Mouse (Mus musculus) heart, embryonic 13.5 days (tissue): Measurements from ENCODE around the gene Btg3. TPM values are rescaled to one million over a fixed set of nuclear protein-coding genes. Genes with fewer than 3 reads are reported as not detected.
A peak's percentile ranks its signal among the peaks of the same experiment; 100 is the strongest.

Experiments used
- ATAC-seq: fragments of 200-750 bp; cut with Nextera tagmentation; 2 replicates; pipeline ENCODE4 v1.8.0; 2017; ENCODE audit warnings: moderate TSS enrichment; ENCODE audit not compliant: insufficient number of reproducible peaks, low FRiP score, low TSS enrichment; ENCODE audit errors: extremely low read depth
- H3K27ac ChIP-seq: fragments of 300-500 bp; sonication (generic); replicated peaks from 2 replicates; pipeline ENCODE4 v1.5.1; 2015; ENCODE audit warnings: moderate library complexity, mild to moderate bottlenecking, inconsistent platforms
- H3K27me3 ChIP-seq: fragments of 300-500 bp; sonication (generic); replicated peaks from 2 replicates; pipeline ENCODE4 v1.6.1; 2015; ENCODE audit warnings: mild to moderate bottlenecking, inconsistent platforms
- H3K36me3 ChIP-seq: fragments of 300-500 bp; sonication (generic); 2 replicates; pipeline ENCODE4 v1.6.1; 2015; ENCODE audit warnings: mild to moderate bottlenecking, inconsistent platforms
- H3K4me1 ChIP-seq: fragments of 300-500 bp; sonication (generic); 2 replicates; pipeline ENCODE4 v1.6.1; 2015; ENCODE audit warnings: inconsistent platforms
- H3K4me2 ChIP-seq: fragments of 300-500 bp; sonication (generic); 2 replicates; pipeline ENCODE4 v1.6.1; 2015; ENCODE audit warnings: inconsistent platforms, mild to moderate bottlenecking, moderate library complexity
- H3K4me3 ChIP-seq: fragments of 300-500 bp; sonication (generic); 2 replicates; pipeline ENCODE4 v1.5.1; 2015; ENCODE audit warnings: moderate library complexity, mild to moderate bottlenecking, inconsistent platforms
- H3K9ac ChIP-seq: fragments of 300-500 bp; sonication (generic); 2 replicates; pipeline ENCODE4 v1.6.1; 2015; ENCODE audit warnings: inconsistent platforms, mild to moderate bottlenecking, moderate library complexity
- H3K9me3 ChIP-seq: fragments of 300-500 bp; sonication (generic); 2 replicates; pipeline ENCODE4 v1.6.1; 2016; ENCODE audit warnings: inconsistent platforms
- WGBS: fragments of 180-500 bp; shearing (Covaris S2); methylation state at CpG from one replicate; pipeline ENCODE4 v1.1.7; 2015; ENCODE audit warnings: mixed read lengths; 5-methylcytosine and 5-hydroxymethylcytosine counted together
- polyA plus RNA-seq: library from polyadenylated mRNA; unstranded; fragments of >200 nt; fragmentation: Nextera tagmentation; extraction: Ambion mirVana; gene quantifications from 2 replicates; pipeline ENCODE4 v1.2.1, GENCODE M21; 2015

Btg3 gene
- 64.5 and 76.0 TPM in 2 replicates for polyA plus RNA-seq

GRCm38 (mm10) chr16:78376745-78377570 lies at the start of gene Btg3:
Gene Btg3, minus strand, starts transcription at chr16:78377192.
- Histone ChIP-seq H3K4me2 (peak within 1 kb of the TSS; percentile 83), H3K36me3 (peaks cover 11% of the 10 kb centered on the region), H3K4me3 (peak within 1 kb of the TSS; percentile 96), H3K4me1 (peaks cover 19% of the 10 kb centered on the region), H3K9me3 (no peaks in the 10 kb centered on the region), H3K27me3 (no peaks in the 10 kb centered on the region), H3K9ac (peak within 1 kb of the TSS; percentile 98), H3K27ac (peak within 1 kb of the TSS; percentile 85)
- WGBS, result 2% methylated on average over 40 of the region's 57 CpGs
- peak; percentile 95 for ATAC-seq

GRCm38 (mm10) chr16:78417733-78418132 lies 40.7 kb upstream of the Btg3 start:
- no peak overlapping the region for H3K9ac ChIP-seq
- 37% methylated on average over 10 of the region's 10 CpGs for WGBS

GRCm38 (mm10) chr16:78416500-78416899 lies 39.5 kb upstream of the Btg3 start:
- Histone ChIP-seq H3K4me3 (no peak overlapping the region), H3K4me2 (no peak overlapping the region), H3K4me1 (no peaks in the 10 kb centered on the region), H3K27ac (no peak overlapping the region), H3K27me3 (0 out of 2 replicates have a peak, but pooled peaks cover 5% of the 10 kb centered on the region), H3K36me3 (no peaks in the 10 kb centered on the region), H3K9me3 (no peaks in the 10 kb centered on the region), H3K9ac (no peak overlapping the region)
- ATAC-seq, result no peak
- WGBS, result 5% methylated on average over 3 of the region's 3 CpGs

More at GRCm38 (mm10) chr16:78417733-78418132, 40.7 kb upstream of the Btg3 start:
- Histone ChIP-seq H3K4me3 (no peak overlapping the region), H3K36me3 (no peaks in the 10 kb centered on the region), H3K27ac (no peak overlapping the region), H3K4me2 (no peak overlapping the region), H3K9me3 (no peaks in the 10 kb centered on the region), H3K4me1 (no peaks in the 10 kb centered on the region), H3K27me3 (0 out of 2 replicates have a peak, but pooled peaks cover 5% of the 10 kb centered on the region)
- no peak for ATAC-seq

- Histone ChIP-seq H3K27ac (no peak overlapping the region), H3K36me3 (no peaks in the 10 kb centered on the region), H3K4me1 (no peaks in the 10 kb centered on the region), H3K27me3 (no peaks in the 10 kb centered on the region), H3K4me3 (no peak overlapping the region), H3K9ac (no peak overlapping the region), H3K9me3 (no peaks in the 10 kb centered on the region), H3K4me2 (no peak overlapping the region)
- no peak for ATAC-seq
- 80% methylated on average over 10 of the region's 10 CpGs for WGBS
Measured at GRCm38 (mm10) chr16:78409991-78410390, 33.0 kb upstream of the Btg3 start.

GRCm38 (mm10) chr16:78407855-78408254 lies 30.9 kb upstream of the Btg3 start:
- no peak overlapping the region for H3K9ac ChIP-seq
- H3K36me3 ChIP-seq, result no peaks in the 10 kb centered on the region
- no peak for ATAC-seq
- H3K27me3 ChIP-seq, result no peaks in the 10 kb centered on the region
- 80% methylated on average over 6 of the region's 6 CpGs for WGBS
- H3K27ac ChIP-seq, result no peak overlapping the region
- no peak overlapping the region for H3K4me2 ChIP-seq
- H3K4me3 ChIP-seq, result no peak overlapping the region
- no peaks in the 10 kb centered on the region for H3K9me3 ChIP-seq
- no peaks in the 10 kb centered on the region for H3K4me1 ChIP-seq

- Histone ChIP-seq H3K9me3 (no peaks in the 10 kb centered on the region), H3K36me3 (no peaks in the 10 kb centered on the region), H3K9ac (no peak overlapping the region), H3K4me1 (peaks cover 7% of the 10 kb centered on the region), H3K4me2 (no peak overlapping the region), H3K4me3 (no peak overlapping the region), H3K27ac (no peak overlapping the region), H3K27me3 (no peaks in the 10 kb centered on the region)
- ATAC-seq, result no peak
- WGBS, result 58% methylated on average over 2 of the region's 2 CpGs
Measured at GRCm38 (mm10) chr16:78406657-78407056, 29.7 kb upstream of the Btg3 start.

GRCm38 (mm10) chr16:78402316-78402715 lies 25.3 kb upstream of the Btg3 start:
- H3K27ac ChIP-seq, result no peak overlapping the region
- no peaks in the 10 kb centered on the region for H3K27me3 ChIP-seq
- no peaks in the 10 kb centered on the region for H3K36me3 ChIP-seq
- ATAC-seq, result no peak; the same call in 1 of the 2 replicates
- H3K4me2 ChIP-seq, result no peak overlapping the region
- H3K9ac ChIP-seq, result no peak overlapping the region
- 8% methylated on average over 2 of the region's 2 CpGs for WGBS
- H3K4me3 ChIP-seq, result no peak overlapping the region
- no peaks in the 10 kb centered on the region for H3K9me3 ChIP-seq
- peaks cover 19% of the 10 kb centered on the region for H3K4me1 ChIP-seq

- Histone ChIP-seq H3K4me2 (no peak overlapping the region), H3K4me1 (peaks cover 22% of the 10 kb centered on the region), H3K27ac (no peak overlapping the region), H3K27me3 (no peaks in the 10 kb centered on the region), H3K9ac (no peak overlapping the region), H3K9me3 (no peaks in the 10 kb centered on the region), H3K4me3 (no peak overlapping the region), H3K36me3 (no peaks in the 10 kb centered on the region)
- WGBS, result 69% methylated on average over 3 of the region's 3 CpGs
- no peak for ATAC-seq
Measured at GRCm38 (mm10) chr16:78399423-78399822, 22.4 kb upstream of the Btg3 start.

- Histone ChIP-seq H3K27ac (no peak overlapping the region), H3K4me1 (peaks cover 22% of the 10 kb centered on the region), H3K9ac (no peak overlapping the region), H3K4me2 (no peak overlapping the region), H3K4me3 (no peak overlapping the region), H3K27me3 (no peaks in the 10 kb centered on the region), H3K36me3 (no peaks in the 10 kb centered on the region), H3K9me3 (no peaks in the 10 kb centered on the region)
- no peak for ATAC-seq
- 83% methylated on average over 6 of the region's 6 CpGs for WGBS
Measured at GRCm38 (mm10) chr16:78398734-78399133, 21.7 kb upstream of the Btg3 start.

- H3K9me3 ChIP-seq, result no peaks in the 10 kb centered on the region
- no peak overlapping the region for H3K4me2 ChIP-seq
- no peaks in the 10 kb centered on the region for H3K27me3 ChIP-seq
- H3K36me3 ChIP-seq, result no peaks in the 10 kb centered on the region
- H3K27ac ChIP-seq, result no peak overlapping the region
- no peak overlapping the region for H3K4me3 ChIP-seq
- WGBS, result 48% methylated on average over 2 of the region's 2 CpGs
- H3K4me1 ChIP-seq, result no peaks in the 10 kb centered on the region
- no peak overlapping the region for H3K9ac ChIP-seq
- ATAC-seq, result no peak
Measured at GRCm38 (mm10) chr16:78391354-78391753, 14.4 kb upstream of the Btg3 start.

GRCm38 (mm10) chr16:78389986-78390385 lies 13.0 kb upstream of the Btg3 start:
- H3K4me2 ChIP-seq, result no peak overlapping the region
- no peak for ATAC-seq
- no peak overlapping the region for H3K4me3 ChIP-seq
- H3K9me3 ChIP-seq, result no peaks in the 10 kb centered on the region
- no peaks in the 10 kb centered on the region for H3K27me3 ChIP-seq
- no peak overlapping the region for H3K27ac ChIP-seq
- no peak overlapping the region for H3K9ac ChIP-seq
- 77% methylated on average over 3 of the region's 3 CpGs for WGBS
- H3K4me1 ChIP-seq, result no peaks in the 10 kb centered on the region
- H3K36me3 ChIP-seq, result no peaks in the 10 kb centered on the region

- Histone ChIP-seq H3K36me3 (no peaks in the 10 kb centered on the region), H3K9me3 (no peaks in the 10 kb centered on the region), H3K4me2 (no peak overlapping the region), H3K9ac (no peak overlapping the region), H3K4me3 (no peak overlapping the region), H3K4me1 (no peaks in the 10 kb centered on the region), H3K27me3 (no peaks in the 10 kb centered on the region), H3K27ac (no peak overlapping the region)
- WGBS, result 80% methylated on average over 4 of the region's 4 CpGs
- no peak for ATAC-seq
Measured at GRCm38 (mm10) chr16:78389122-78389521, 12.1 kb upstream of the Btg3 start.
